Comparison of ENCODE assay signal across 13 mouse cellular contexts in the genomic region with DNA sequence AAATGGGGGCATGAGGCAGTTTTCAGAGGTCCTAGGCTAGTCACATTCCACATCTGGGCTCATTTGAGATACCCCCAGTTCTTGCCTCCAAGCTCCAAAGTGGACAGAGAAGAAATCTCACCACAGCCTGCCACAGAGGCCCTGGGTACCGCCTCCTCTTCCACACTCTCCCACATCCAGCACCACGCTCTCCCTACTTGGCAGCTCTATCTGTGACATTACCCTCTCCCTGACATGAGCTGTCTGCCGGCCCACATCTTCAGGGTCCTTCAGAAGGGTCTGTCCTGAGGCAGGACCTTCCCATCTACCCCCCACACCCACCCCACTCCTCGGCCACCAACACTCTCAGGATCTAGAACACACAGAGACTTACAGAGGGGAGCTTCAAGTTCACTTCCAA. TPM values are rescaled to one million over a fixed set of nuclear protein-coding genes. Genes with fewer than 3 reads are reported as not detected.
A peak's percentile ranks its signal among the peaks of the same experiment; 100 is the strongest.
DNase-seq lines count a peak whose midpoint lies in the region; ATAC-seq and TF ChIP-seq lines count a peak whose summit lies in the region.
"Had no signal": no experiment of that assay in that cellular context is flagged by ENCODE, and none has a peak within 500 bp of the region (broad histone marks: within the 10 kb centered on the region; RNA-seq: fewer than 3 reads in every experiment).

No protein-coding gene starts in this region.

- intact Hi-C loops in heart, adult 2 months (cut with DNase I): no loop called here

- 32% methylated on average over 4 of the region's 4 CpGs for WGBS in heart, embryonic 10.5 days
- 30% methylated on average over 4 of the region's 4 CpGs for WGBS in heart, adult 2 months
- 48% methylated on average over 4 of the region's 4 CpGs for WGBS in hindbrain, embryonic 11.5 days
- 42% methylated on average over 4 of the region's 4 CpGs for WGBS in midbrain, embryonic 13.5 days
- WGBS in lung, adult 2 months: 32% methylated on average over 4 of the region's 4 CpGs

- ATAC-seq in hindbrain, embryonic 11.5 days (ENCODE audit: low FRiP score): no peak
- ATAC-seq in midbrain, embryonic 13.5 days: no peak
- ATAC-seq: lung, postnatal 0 days had no signal

- H3K9ac ChIP-seq in heart, adult 2 months (ENCODE audit: low read depth, low read length): no peak overlapping the region
- no peak overlapping the region for H3K9ac ChIP-seq in hindbrain, embryonic 11.5 days (ENCODE audit: low read depth, low read length)
- peak overlapping the region; percentile 79 for H3K9ac ChIP-seq in midbrain, embryonic 13.5 days (replicated peaks)
- H3K9ac ChIP-seq: stomach, embryonic 15.5 days had no signal

- no peak for TF ChIP-seq EP300 in heart, adult 2 months (IDR thresholded peaks at IDR 0.05; ENCODE audit: insufficient read depth, low read depth, low read length)

- H3K79me2 ChIP-seq in heart, adult 2 months (replicated peaks; ENCODE audit: control insufficient read depth, insufficient read depth, low read length): no peaks in the 10 kb centered on the region

- H3K27ac ChIP-seq in heart, embryonic 10.5 days: no peak overlapping the region
- no peak overlapping the region for H3K27ac ChIP-seq in heart, adult 2 months
- no peak overlapping the region for H3K27ac ChIP-seq in cortical plate, adult 2 months (ENCODE audit: insufficient read depth, low read length)
- no peak overlapping the region for H3K27ac ChIP-seq in hindbrain, embryonic 11.5 days (ENCODE audit: low read depth, low read length)
- H3K27ac ChIP-seq in midbrain, embryonic 13.5 days: no peak overlapping the region
- H3K27ac ChIP-seq: stomach, embryonic 15.5 days had no signal

- H3K36me3 ChIP-seq in heart, embryonic 10.5 days: no peaks in the 10 kb centered on the region
- no peaks in the 10 kb centered on the region for H3K36me3 ChIP-seq in heart, adult 2 months (ENCODE audit: control insufficient read depth, insufficient read depth, low read length)
- H3K36me3 ChIP-seq in hindbrain, embryonic 11.5 days (ENCODE audit: control insufficient read depth, insufficient read depth, low read length): no peaks in the 10 kb centered on the region
- no peaks in the 10 kb centered on the region for H3K36me3 ChIP-seq in midbrain, embryonic 13.5 days
- H3K36me3 ChIP-seq: stomach, embryonic 15.5 days had no signal

- 0 out of 2 replicates have a peak, but pooled peaks cover 2% of the 10 kb centered on the region for H3K9me3 ChIP-seq in heart, embryonic 10.5 days
- H3K9me3 ChIP-seq in hindbrain, embryonic 11.5 days (ENCODE audit: control insufficient read depth, low read length): no peaks in the 10 kb centered on the region
- peaks cover 6% of the 10 kb centered on the region; the same call in 1 of the 2 replicates for H3K9me3 ChIP-seq in midbrain, embryonic 13.5 days
- H3K9me3 ChIP-seq: stomach, embryonic 15.5 days had no signal

- peak overlapping the region; percentile 82 for H3K4me2 ChIP-seq in hindbrain, embryonic 11.5 days (replicated peaks; ENCODE audit: low read depth, low read length)
- H3K4me2 ChIP-seq in midbrain, embryonic 13.5 days (replicated peaks): peak overlapping the region; percentile 84

- no peak for TF ChIP-seq CTCF in heart, adult 2 months (IDR thresholded peaks at IDR 0.05)
- TF ChIP-seq CTCF in cortical plate, adult 2 months (IDR thresholded peaks at IDR 0.05; ENCODE audit: extremely low read depth, insufficient read depth, low read length): no peak
- no peak for TF ChIP-seq CTCF in lung, adult 2 months (IDR thresholded peaks at IDR 0.05; ENCODE audit: insufficient read depth, low read length)

- H3K4me3 ChIP-seq in heart, embryonic 10.5 days: peak overlapping the region; percentile 63; the same call in 1 of the 2 replicates
- no peak overlapping the region for H3K4me3 ChIP-seq in heart, adult 2 months
- peak overlapping the region; percentile 80 for H3K4me3 ChIP-seq in cortical plate, adult 2 months (ENCODE audit: insufficient read depth, low read length)
- H3K4me3 ChIP-seq in hindbrain, embryonic 11.5 days (ENCODE audit: low read depth, low read length): peak overlapping the region; percentile 44; the same call in 1 of the 2 replicates
- peak overlapping the region; percentile 58 for H3K4me3 ChIP-seq in midbrain, embryonic 13.5 days (replicated peaks)
- no peak overlapping the region for H3K4me3 ChIP-seq in lung, adult 2 months (replicated peaks; ENCODE audit: extremely low read depth, low read depth, low read length)
- H3K4me3 ChIP-seq: erythroblast, embryonic 14.5 days; myocyte had no signal

- peaks cover 41% of the 10 kb centered on the region for H3K27me3 ChIP-seq in heart, embryonic 10.5 days (ENCODE audit: insufficient read depth, poor library complexity, severe bottlenecking)
- H3K27me3 ChIP-seq in heart, adult 2 months (ENCODE audit: control insufficient read depth, insufficient read depth, low read length): no peaks in the 10 kb centered on the region
- H3K27me3 ChIP-seq in hindbrain, embryonic 11.5 days (ENCODE audit: control insufficient read depth, insufficient read depth, low read length): 0 out of 2 replicates have a peak, but pooled peaks cover 4% of the 10 kb centered on the region
- 0 out of 2 replicates have a peak, but pooled peaks cover 4% of the 10 kb centered on the region for H3K27me3 ChIP-seq in midbrain, embryonic 13.5 days

- H3K4me1 ChIP-seq in heart, embryonic 10.5 days: peaks cover 21% of the 10 kb centered on the region
- H3K4me1 ChIP-seq in heart, adult 2 months (ENCODE audit: control insufficient read depth, insufficient read depth, low read length): no peaks in the 10 kb centered on the region
- no peaks in the 10 kb centered on the region for H3K4me1 ChIP-seq in cortical plate, adult 2 months (ENCODE audit: control insufficient read depth, insufficient read depth, low read length)
- H3K4me1 ChIP-seq in hindbrain, embryonic 11.5 days (replicated peaks; ENCODE audit: control insufficient read depth, insufficient read depth, low read length): 0 out of 2 replicates have a peak, but pooled peaks cover 3% of the 10 kb centered on the region
- peaks cover 22% of the 10 kb centered on the region for H3K4me1 ChIP-seq in midbrain, embryonic 13.5 days (replicated peaks)
- H3K4me1 ChIP-seq in lung, adult 2 months (ENCODE audit: control insufficient read depth, insufficient read depth, low read length): no peaks in the 10 kb centered on the region

- no peak for TF ChIP-seq POLR2A in heart, adult 2 months (IDR thresholded peaks at IDR 0.05; ENCODE audit: insufficient read depth, low read depth, low read length)
- no peak for TF ChIP-seq POLR2A in cortical plate, adult 2 months (IDR thresholded peaks at IDR 0.05; ENCODE audit: extremely low read depth, insufficient read depth, low read length)
- no peak for TF ChIP-seq POLR2A in lung, adult 2 months (IDR thresholded peaks at IDR 0.05; ENCODE audit: borderline replicate concordance, extremely low read depth, low read depth, low read length)

- no peak for DNase-seq in heart, embryonic 10.5 days (ENCODE audit: low spot score)
- no peak for DNase-seq in heart, adult 2 months
- DNase-seq in hindbrain, embryonic 11.5 days (ENCODE audit: low spot score): no peak
- no peak for DNase-seq in lung, adult 2 months
- no peak for DNase-seq in right cerebral cortex, postnatal 4 days
- DNase-seq in adrenal gland, postnatal 10 days: no peak
- DNase-seq: gastrocnemius, postnatal 14 days had no signal

RNA-seq across cellular contexts. Expression of a gene that starts 1.8 kb away (rescaled TPM):
- polyA plus RNA-seq in heart, embryonic 10.5 days (2016; fragmentation: Nextera tagmentation; extraction: Ambion mirVana): 0.20 and 0.55 TPM in 2 replicates
- under 1 TPM in 1 of 2 experiments, not detected in 1; 0.07 TPM for total RNA-seq in heart, adult 2 months (2021)
- 0.06 and 0.15 TPM in 2 replicates for polyA plus RNA-seq in heart, adult 2 months (2012; rRNA removed)
- 116 and 119 TPM in 2 replicates for polyA plus RNA-seq in cortical plate, adult 2 months (2012; rRNA removed)
- polyA plus RNA-seq in hindbrain, embryonic 11.5 days (2014; fragmentation: Nextera tagmentation; extraction: Ambion mirVana): 1.2 and 1.4 TPM in 2 replicates
- 3.0 and 3.5 TPM in 2 replicates for polyA plus RNA-seq in midbrain, embryonic 13.5 days (2015; fragmentation: Nextera tagmentation; extraction: Ambion mirVana)
- polyA plus RNA-seq in lung, adult 2 months (2012; rRNA removed): 0.06 and 0.17 TPM in 2 replicates
- 1 to 10 TPM; 5.2 to 8.0 TPM for total RNA-seq in adrenal gland, postnatal 10 days (2021)
- polyA plus RNA-seq: erythroblast, embryonic 14.5 days; lung, postnatal 0 days; myocyte had no signal

RNA-seq across cellular contexts. Expression of a gene that starts 56.9 kb away (rescaled TPM):
- 19.8 and 23.9 TPM in 2 replicates for polyA plus RNA-seq in heart, embryonic 10.5 days (2016; fragmentation: Nextera tagmentation; extraction: Ambion mirVana)
- total RNA-seq in heart, adult 2 months (2021): 10 to 100 TPM; 12.0 to 14.2 TPM
- polyA plus RNA-seq in heart, adult 2 months (2012; rRNA removed): 17.1 and 24.2 TPM in 2 replicates
- polyA plus RNA-seq in cortical plate, adult 2 months (2012; rRNA removed): 44.0 and 50.3 TPM in 2 replicates
- 25.1 and 31.0 TPM in 2 replicates for polyA plus RNA-seq in hindbrain, embryonic 11.5 days (2014; fragmentation: Nextera tagmentation; extraction: Ambion mirVana)
- polyA plus RNA-seq in midbrain, embryonic 13.5 days (2015; fragmentation: Nextera tagmentation; extraction: Ambion mirVana): 15.5 and 17.0 TPM in 2 replicates
- 21.3 and 26.9 TPM in 2 replicates for polyA plus RNA-seq in lung, adult 2 months (2012; rRNA removed)
- total RNA-seq in adrenal gland, postnatal 10 days (2021): 10 to 100 TPM; 30.3 to 36.5 TPM

Comparison
In these comparisons a context has a peak if more than half of its experiments do, and no peak if none do; other contexts are left out.
1. H3K4me3 ChIP-seq: peak in heart, embryonic 10.5 days (single experiment), cortical plate, adult 2 months (single experiment), hindbrain, embryonic 11.5 days (single experiment) and midbrain, embryonic 13.5 days (single experiment); none in heart, adult 2 months (single experiment) and lung, adult 2 months (single experiment).
2. RNA of a gene that starts 1.8 kb away (polyA plus RNA-seq): 116 to 119 TPM in cortical plate, adult 2 months; 3.0 to 3.5 TPM in midbrain, embryonic 13.5 days, 1.2 to 1.4 TPM in hindbrain, embryonic 11.5 days, 0.20 to 0.55 TPM in heart, embryonic 10.5 days, 0.06 to 0.17 TPM in lung, adult 2 months and 0.06 to 0.15 TPM in heart, adult 2 months; every median in the first group is over 10 times any median in the second.